Mouse (Mus musculus) embryonic fibroblast, embryonic 13.5 days (primary cell): ENCODE measurements around the gene Zfhx3.

Experiments
- CTCF ChIP-seq: IDR thresholded peaks from 2 replicates; pipeline ENCODE4 v1.5.1; 2011; ENCODE audit warnings: mild to moderate bottlenecking, control low read depth, low read length, moderate library complexity, borderline replicate concordance; ENCODE audit not compliant: insufficient read depth
- POLR2A ChIP-seq: IDR thresholded peaks from 2 replicates; pipeline ENCODE4 v1.6.1; 2011; ENCODE audit warnings: low read depth, mild to moderate bottlenecking, control low read depth, low read length, moderate library complexity

- TF ChIP-seq POLR2A = no peak
- no peak for TF ChIP-seq CTCF
Observed at GRCm38 (mm10) chr8:108440476-108440875, 498.0 kb downstream of the Zfhx3 start.
